Mouse (Mus musculus) CH12.LX (cell line): ENCODE results near the gene Deup1.

Experiments
- CHD1 ChIP-seq: IDR thresholded peaks from 2 replicates; pipeline ENCODE4 v1.6.1; 2012; ENCODE audit warnings: low read depth, low read length, improper control_type of control experiment, inconsistent platforms
- CHD2 ChIP-seq: IDR thresholded peaks from 2 replicates; pipeline ENCODE4 v1.6.1; 2011; ENCODE audit warnings: low read length, improper control_type of control experiment
- CTCF ChIP-seq, 2 experiments: IDR thresholded peaks in 1 of 2; conservative IDR thresholded peaks in 1 of 2; 2 replicates each; pipeline ENCODE4 v1.5.1; 2011 to 2012; ENCODE audit warnings: low read depth in 2 of 2, low read length in 2 of 2, improper control_type of control experiment in 1 of 2, inconsistent platforms in 1 of 2, mild to moderate bottlenecking in 1 of 2, moderate library complexity in 1 of 2
- MYC ChIP-seq: IDR thresholded peaks from 2 replicates; pipeline ENCODE4 v1.6.1; 2011; ENCODE audit warnings: low read depth, mild to moderate bottlenecking, improper control_type of control experiment, low read length
- POLR2A ChIP-seq: IDR thresholded peaks from 2 replicates; pipeline ENCODE4 v1.6.1; 2011; ENCODE audit warnings: low read depth, mild to moderate bottlenecking, improper control_type of control experiment, low read length
- POLR2AphosphoS2 ChIP-seq: IDR thresholded peaks from 2 replicates; pipeline ENCODE4 v1.6.1; 2011; ENCODE audit warnings: low read depth, low read length, improper control_type of control experiment
- USF1 ChIP-seq: IDR thresholded peaks from 2 replicates; pipeline ENCODE4 v1.6.1; 2014; ENCODE audit warnings: low read depth, mild to moderate bottlenecking, inconsistent platforms, low read length, improper control_type of control experiment
- USF2 ChIP-seq: conservative IDR thresholded peaks from 2 replicates; pipeline ENCODE4 v1.6.1; 2011; ENCODE audit warnings: low read depth, low read length, improper control_type of control experiment

DNA sequence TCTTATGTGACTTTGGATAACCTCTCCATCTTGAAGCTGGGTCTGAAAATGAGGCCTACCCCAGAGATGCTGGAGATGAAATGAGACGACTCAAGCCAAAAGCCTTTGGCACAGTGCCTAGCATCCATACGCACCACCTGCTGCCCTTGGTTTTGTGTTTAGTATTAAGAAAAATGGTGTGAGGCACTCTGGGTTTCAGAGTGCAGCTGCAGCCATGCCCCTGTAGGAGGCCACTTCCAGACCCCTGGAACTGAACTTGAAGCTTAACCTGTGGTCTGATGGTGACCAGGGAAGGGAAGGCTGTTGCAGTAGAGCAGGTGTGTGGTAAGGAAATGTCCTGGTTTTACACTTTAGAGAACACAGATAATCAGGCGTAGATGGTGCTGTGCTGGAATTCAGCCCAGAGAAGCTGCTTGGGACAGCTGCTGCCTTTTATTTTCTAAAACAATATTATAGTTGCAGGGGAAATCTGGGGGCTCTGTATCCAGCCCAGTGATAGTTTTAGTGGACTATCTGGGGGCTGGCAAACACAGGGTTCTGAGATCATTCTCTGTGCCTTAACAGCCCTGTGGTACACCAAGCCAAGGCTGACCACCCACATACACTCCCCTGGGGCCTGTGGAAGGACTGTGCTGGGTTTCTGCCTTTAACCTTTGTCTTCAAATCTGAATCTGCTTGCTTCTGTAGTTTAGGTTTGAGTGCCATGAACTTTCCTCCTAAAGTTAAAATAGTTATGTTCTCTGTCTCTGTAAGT, 117.0 kb downstream of the Deup1 start:
- no peak for TF ChIP-seq CHD1
- no peak for TF ChIP-seq CTCF (conservative IDR thresholded peaks at IDR 0.05 in 1 of 2, IDR thresholded peaks at IDR 0.05 in 1 of 2; ENCODE audit: low read depth in 2 of 2, low read length in 2 of 2)
- no peak for TF ChIP-seq MYC
- TF ChIP-seq USF2, result no peak
- TF ChIP-seq USF1, result no peak
- no peak for TF ChIP-seq POLR2AphosphoS2
- no peak for TF ChIP-seq CHD2
- TF ChIP-seq POLR2A, result no peak
